Mouse (Mus musculus) megakaryocyte progenitor cell, adult 5-6 weeks (primary cell): ENCODE measurements at regions not wholly inside any gene's neighbourhood (a gene's known extent, or its start where the extent isn't known, plus 50 kb on each side); places are given as distances from the start of the nearest gene placed in this dataset.
"Not testable (repeated sequence)": the region's sequence is repeated elsewhere in the genome, so short reads cannot be mapped to it uniquely, and the experiment has no call there.

Experiments used
- ATAC-seq: replicated peaks from 2 replicates; pipeline ENCODE4 v1.8.0; 2016; ENCODE audit warnings: mild to moderate bottlenecking, moderate TSS enrichment, inconsistent platforms; ENCODE audit not compliant: poor library complexity

GRCm38 (mm10) chr2:63580489-63581139 lies 396.5 kb upstream of the Kcnh7 start:
- ATAC-seq, result no peak

GRCm38 (mm10) chr2:63575172-63575571 lies 391.1 kb upstream of the Kcnh7 start:
- ATAC-seq, result no peak

GRCm38 (mm10) chr2:63574008-63574703 lies 390.1 kb upstream of the Kcnh7 start:
- ATAC-seq, result no peak

GRCm38 (mm10) chr2:63573015-63573807 lies 389.1 kb upstream of the Kcnh7 start:
- no peak for ATAC-seq

GRCm38 (mm10) chr2:63556858-63557419 lies 372.9 kb upstream of the Kcnh7 start:
- no peak for ATAC-seq

GRCm38 (mm10) chr2:63541836-63542235 lies 357.7 kb upstream of the Kcnh7 start:
- ATAC-seq, result not testable (repeated sequence)

- no peak for ATAC-seq
Observed at GRCm38 (mm10) chr2:63518534-63518933, 334.4 kb upstream of the Kcnh7 start.

- ATAC-seq, result peak; percentile 46; the same call in 1 of the 2 replicates
Observed at GRCm38 (mm10) chr2:63513554-63514226, 329.6 kb upstream of the Kcnh7 start.

GRCm38 (mm10) chr2:63503939-63504338 lies 319.9 kb upstream of the Kcnh7 start:
- ATAC-seq, result peak; percentile 85

GRCm38 (mm10) chr2:63476411-63476810 lies 292.3 kb upstream of the Kcnh7 start:
- ATAC-seq, result no peak

GRCm38 (mm10) chr2:63475255-63475654 lies 291.2 kb upstream of the Kcnh7 start:
- no peak for ATAC-seq

GRCm38 (mm10) chr2:63473699-63474098 lies 289.6 kb upstream of the Kcnh7 start:
- peak; percentile 87 for ATAC-seq

GRCm38 (mm10) chr2:63472248-63472647 lies 288.2 kb upstream of the Kcnh7 start:
- ATAC-seq, result no peak

- no peak for ATAC-seq
Observed at GRCm38 (mm10) chr2:63459112-63459511, 275.0 kb upstream of the Kcnh7 start.

GRCm38 (mm10) chr2:63454263-63455011 lies 270.4 kb upstream of the Kcnh7 start:
- no peak for ATAC-seq

- no peak for ATAC-seq
Observed at GRCm38 (mm10) chr2:63452891-63453290, 268.8 kb upstream of the Kcnh7 start.

- ATAC-seq, result no peak
Observed at GRCm38 (mm10) chr2:63452164-63452563, 268.1 kb upstream of the Kcnh7 start.

- ATAC-seq, result no peak
Observed at GRCm38 (mm10) chr2:63434327-63434726, 250.2 kb upstream of the Kcnh7 start.

- ATAC-seq, result no peak
Observed at GRCm38 (mm10) chr2:63405405-63405804, 221.3 kb upstream of the Kcnh7 start.
